Mouse (Mus musculus) ovary, postnatal 36 days (tissue): ENCODE measurements around the gene Atf6b.
A peak's percentile ranks its signal among the peaks of the same experiment; 100 is the strongest.

Experiments
- DNase-seq: peaks from one replicate; pipeline ENCODE4 v3.0.0; 2022; ENCODE audit warnings: low spot score, mixed read lengths

Atf6b gene

DNA sequence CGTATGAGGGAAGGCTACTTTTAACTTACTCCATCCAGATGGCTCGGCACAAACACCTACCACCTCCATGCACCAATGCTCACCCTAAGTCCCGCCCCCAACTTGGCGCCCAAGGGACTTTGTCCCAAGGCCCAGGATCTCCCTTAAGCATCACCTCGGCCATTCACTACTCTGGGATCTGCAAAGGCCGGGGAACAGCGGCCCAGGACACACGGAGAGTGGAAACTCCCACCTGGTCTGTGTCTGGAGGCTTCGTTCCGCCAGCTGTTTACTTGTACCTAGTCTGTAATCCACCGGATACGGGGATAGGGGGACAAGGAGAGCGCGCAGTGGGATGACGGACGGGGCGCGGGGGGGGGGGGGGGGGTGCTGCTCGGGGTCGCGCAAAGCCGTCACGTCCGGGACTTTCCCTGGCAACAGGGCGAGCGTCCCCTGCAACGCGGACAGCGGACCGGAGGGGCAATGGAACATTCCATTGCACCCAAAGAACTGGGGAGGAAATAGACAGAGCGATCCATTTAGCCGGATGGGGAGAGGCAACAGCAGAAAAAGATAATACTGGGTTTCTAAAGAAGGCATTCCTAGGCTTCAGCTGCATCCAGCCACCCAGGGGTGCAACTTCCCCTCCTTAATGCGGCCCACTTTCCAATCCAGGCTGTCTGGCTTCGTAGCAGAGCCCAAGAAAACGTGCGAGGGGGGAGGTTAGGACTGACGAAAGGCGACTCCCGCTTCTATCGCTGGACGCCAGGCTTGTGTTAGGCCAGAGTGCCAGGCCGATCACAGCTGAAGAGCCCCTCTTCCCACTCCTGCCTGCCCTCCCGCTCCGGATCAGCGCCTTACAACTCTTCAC, 19.6 kb upstream of the Atf6b start:
- peak; percentile 83 for DNase-seq

DNA sequence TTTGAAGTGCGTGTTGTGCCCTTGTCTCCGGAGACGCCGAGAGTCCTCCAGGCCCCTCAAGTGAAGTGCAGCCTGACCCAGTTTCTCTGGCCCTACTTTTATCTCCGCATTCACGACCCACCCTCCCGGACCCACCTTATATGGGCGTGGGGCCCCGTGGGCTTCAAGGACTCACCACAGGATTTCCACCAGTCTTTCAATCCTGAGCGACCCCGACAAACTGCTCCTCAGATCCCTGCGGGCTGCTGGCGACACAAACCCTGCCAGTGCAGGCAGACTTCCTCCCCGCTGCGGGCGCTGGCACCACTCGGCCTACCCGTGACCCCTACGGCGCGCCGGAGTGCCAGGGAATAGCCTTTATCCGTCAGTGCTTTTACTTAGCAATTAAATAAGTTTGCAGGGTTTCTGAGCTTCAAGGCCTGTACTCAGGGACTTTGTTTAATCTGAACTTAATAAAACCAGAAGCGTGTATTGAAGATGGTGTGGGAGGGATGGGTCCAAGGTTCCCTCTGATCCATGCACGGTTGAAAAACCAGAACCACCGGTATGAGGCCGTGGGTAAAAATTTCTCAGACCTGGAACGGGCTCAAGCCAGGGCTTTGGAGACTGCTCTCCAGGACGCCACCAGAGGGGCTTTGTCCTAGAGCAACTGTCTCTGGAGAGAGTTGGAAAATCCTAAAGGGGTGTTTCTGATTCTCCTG, 18.9 kb upstream of the Atf6b start, which contains the start of gene Ppt2:
Gene Ppt2, minus strand, starts transcription at position 568 of the 701 bp plus-strand sequence.
- DNase-seq, result peak; percentile 63

DNA sequence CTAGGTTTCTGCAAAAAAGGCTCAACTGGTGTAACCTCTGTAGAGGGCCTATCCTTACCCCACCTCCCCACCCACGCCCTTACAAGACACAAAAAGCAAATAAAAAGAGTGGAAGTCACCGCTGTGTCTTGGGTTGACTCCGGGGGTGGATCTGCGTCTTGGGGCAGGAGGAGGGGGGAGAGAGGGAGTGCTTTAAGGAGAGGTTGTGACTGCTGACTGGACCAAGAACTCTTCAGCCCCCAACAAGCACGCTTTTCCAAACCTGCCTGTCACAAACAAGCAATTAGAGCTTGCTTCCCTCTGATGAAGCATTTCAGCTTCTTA, 18.3 kb upstream of the Atf6b start:
- DNase-seq, result no peak

DNA sequence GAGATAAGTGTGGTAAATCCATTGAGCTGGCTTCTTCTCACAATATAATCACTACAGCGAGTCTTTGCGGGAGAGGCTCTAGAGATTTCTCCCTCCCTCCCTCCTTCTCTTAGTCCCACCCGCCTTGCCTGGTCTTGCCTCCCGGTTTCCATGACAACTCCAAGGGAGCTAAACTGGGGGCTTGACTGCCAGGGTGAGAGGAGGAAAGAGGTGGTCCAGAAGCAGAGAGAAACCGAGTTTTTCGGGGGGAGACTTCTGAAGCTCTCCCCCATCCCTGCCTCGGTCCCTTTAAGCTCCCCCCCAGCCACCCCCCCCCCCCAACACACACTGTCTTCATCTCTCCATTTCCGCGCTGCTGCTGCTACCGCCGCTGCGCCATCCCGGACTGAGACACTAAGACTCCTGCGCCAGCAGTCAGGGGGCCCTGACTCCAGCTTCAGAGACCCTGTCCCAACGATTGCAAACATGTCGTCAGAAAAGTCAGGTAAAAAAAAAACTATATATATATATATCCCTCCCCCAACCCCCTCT, 17.7 kb upstream of the Atf6b start, which contains the start of gene Prrt1:
Gene Prrt1, plus strand, starts transcription at position 313 of the 531 bp plus-strand sequence.
- no peak for DNase-seq

DNA sequence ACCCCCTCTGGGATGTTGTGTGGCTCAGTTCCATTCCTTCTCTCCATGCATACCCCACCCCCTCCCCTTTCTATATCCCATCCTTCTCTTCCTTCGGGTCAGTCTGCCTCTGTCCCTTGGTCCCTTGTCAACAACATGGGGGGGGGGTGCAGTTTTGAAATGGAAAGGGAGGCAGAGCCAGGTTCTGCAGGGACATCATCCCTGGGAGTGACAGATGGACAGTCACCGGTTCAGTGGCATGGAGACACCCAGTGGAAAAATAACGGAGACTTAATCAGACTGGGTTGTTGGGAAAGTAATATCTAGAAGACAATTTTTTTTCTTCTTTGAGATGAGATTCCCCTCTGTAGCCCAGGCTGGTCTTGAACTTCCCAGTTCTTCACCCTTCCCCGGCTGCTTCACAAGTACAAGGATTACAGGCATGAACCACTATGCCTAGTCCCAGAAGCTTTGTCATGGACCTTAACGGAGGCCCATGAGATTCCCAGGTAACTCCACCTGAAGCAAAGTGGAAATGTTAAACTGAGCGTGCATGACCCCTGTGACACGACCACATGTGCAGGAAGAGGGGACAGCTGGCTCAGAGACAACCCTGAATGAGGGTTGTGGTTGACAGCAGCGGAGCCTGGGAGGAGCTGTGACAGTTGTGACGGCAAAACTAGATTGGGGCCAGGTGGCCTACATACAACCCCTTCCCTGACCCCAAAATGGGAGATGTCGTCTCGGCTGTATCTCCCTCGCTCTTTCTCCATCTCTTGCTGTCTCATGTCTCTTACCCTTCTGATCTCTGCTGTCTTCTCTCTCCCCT, 16.9 kb upstream of the Atf6b start:
- no peak for DNase-seq

DNA sequence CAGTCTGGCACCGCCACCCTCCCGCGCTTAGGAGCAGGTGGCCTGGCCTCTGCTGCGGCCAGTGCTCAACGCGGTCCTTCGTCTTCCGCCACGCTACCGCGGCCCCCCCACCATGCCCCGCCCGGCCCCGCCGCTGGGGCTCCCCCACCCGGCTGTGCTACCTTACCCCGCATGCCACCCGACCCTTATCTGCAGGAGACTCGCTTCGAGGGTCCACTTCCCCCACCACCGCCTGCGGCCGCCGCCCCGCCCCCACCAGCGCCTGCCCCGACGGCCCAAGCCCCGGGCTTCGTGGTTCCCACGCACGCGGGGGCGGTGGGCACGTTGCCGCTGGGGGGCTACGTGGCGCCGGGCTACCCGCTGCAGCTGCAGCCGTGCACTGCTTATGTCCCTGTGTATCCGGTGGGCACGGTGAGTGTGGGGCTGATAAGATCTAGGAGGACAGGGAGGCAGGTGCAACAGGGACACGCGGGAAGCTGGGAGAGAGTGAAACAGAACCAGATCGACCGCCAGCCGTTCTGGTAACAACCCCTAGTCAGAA, 16.1 kb upstream of the Atf6b start:
- DNase-seq, result no peak

DNA sequence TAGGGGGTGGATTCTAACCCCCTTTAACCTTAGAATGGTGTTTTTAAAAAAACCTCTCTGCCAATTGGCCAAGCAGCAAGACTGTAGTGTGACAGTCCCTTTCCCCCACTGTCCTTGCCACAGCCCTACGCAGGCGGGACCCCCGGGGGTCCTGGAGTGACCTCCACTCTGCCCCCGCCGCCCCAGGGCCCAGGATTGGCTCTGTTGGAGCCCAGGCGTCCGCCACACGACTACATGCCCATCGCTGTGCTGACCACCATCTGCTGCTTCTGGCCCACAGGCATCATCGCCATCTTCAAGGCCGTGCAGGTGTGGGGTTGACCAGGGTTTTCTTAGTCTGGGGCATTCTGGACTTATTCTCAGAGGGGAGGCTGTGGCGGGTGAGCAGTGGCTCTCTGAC, 15.3 kb upstream of the Atf6b start:
- DNase-seq, result no peak

DNA sequence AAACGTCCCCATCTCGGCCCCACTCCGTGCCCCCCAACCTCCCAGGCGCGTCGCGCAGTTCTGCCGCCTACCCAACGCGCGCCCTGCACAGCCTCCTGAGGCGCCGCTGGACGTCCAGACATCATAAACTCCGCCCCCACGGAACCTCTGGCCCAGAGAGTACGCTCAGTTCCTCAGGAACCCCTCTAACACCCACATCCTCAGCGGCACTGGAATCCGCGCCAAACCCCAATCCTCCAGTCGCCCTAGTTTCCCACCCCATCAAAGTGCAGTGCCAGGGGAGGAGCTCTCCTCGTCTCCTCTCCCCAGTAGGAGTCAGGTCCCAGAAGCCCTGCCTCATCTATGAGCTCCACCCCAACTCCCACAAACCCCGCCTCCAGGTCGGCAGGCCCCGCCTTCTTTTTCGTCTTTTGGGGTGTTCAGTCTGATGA, 14.7 kb upstream of the Atf6b start:
- DNase-seq, result peak; percentile 73

DNA sequence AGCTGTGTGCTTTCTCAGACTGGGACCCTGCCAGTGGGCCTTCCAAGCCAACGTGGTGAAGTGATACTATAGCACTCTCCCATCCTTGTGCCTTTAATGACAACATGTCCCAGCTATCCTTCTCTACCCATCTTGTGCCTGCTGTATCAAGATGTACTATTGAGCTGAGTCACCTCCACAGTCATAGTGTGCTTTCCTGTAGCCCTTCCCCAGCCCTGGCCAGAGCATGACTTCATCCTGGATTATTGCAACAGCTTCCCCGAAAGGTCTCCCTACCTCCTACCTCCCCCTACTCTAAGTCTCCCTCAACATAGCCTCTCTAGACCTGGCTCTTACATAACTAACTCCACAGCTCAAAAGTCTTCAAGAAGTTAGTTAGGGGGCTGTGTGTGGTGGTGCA, 11.3 kb upstream of the Atf6b start:
- DNase-seq, result no peak

DNA sequence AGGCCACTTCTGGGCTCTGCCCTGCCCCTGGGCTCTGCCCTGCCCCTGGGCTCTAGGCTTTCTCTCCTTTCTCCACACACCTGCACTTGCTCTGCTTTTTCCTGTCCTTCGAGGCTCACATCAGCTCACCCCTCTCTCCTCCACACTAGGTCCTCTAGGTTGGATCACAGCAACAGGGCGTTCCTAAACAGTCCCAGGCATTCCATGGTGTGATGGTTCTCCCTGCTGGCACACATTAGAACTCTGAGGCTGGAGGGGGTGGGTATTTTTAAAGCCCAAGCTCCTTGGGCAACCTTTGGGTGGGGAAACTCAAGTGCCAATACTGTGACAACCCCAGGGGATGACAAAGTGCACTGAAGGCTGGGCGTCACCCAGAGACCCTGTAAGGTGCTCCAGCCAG, 9.5 kb upstream of the Atf6b start:
- no peak for DNase-seq

DNA sequence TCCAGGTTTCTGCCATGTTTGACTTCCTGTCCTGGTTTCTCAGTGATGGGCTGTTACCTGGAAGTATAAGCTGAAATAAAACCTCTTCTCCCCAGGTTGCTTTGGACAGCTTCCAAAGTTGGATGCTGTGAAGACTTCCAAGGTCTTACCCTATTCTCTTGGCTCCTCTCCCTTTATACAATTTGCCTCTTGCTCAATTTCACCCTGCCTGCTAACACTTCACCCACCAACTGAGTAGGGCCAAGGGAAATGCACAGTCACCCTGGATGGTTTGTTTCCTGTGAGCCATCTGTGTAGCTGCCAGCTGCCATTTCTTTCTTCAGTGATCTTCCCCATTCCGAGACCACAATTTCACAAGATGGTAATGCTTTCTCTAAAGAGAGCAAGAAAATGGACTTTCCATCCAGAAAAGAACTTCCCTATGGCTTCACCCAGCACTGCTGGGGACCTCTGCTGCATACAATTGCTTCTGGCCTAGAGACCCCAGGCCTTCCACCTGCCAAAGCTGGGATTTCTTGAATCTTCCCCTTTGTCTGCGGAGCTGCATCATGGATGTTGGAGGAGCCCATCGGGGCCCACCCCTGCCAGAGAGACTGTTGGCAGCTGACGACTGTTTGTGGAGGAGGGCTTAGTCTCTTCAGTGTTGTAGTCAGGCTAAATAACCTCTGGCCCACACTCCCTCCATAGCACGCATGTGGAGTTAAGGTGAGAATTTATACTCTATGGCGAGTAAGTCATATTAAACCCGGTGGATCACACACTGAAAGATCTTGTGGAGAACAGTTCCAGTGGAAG, 7.3 kb upstream of the Atf6b start:
- DNase-seq, result no peak

DNA sequence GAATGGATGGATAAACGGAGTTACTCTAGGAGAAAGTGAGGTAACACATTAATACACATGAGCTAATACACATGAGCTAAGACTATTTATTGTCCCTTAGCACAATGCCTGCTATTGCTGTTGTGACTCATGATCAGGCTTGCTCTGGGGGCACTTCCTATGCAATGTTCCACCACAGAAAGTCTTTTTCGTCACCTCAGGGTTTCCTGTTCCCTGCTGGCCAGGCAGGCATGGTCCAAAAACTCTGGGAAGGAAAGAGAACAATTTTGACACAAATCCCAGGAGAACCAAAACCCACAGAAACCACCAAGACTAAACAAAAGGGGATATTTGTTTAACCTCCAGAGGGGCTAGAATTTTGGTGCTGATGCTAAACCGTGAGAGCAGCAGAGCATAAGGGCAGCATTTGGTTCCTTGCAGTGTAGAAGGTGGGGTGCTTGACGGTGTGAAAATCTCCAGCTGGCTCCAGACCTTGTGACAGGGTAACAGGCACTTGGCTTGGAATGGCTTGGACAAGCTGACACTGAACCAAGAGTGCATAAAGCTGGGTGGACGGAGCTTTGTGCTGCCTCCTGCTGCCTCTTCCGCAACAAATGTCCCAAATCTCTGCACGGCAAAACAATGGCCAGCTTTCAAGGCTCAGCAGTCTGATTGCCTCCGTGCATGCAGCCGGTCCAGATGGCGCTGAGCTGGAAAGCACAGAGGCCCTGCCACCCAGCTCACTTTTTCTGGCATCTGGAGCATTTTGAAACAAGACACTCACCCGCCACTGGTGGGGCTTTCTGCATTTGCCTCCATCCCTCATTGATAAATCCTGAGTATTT, 6.0 kb upstream of the Atf6b start:
- peak; percentile 47 for DNase-seq

DNA sequence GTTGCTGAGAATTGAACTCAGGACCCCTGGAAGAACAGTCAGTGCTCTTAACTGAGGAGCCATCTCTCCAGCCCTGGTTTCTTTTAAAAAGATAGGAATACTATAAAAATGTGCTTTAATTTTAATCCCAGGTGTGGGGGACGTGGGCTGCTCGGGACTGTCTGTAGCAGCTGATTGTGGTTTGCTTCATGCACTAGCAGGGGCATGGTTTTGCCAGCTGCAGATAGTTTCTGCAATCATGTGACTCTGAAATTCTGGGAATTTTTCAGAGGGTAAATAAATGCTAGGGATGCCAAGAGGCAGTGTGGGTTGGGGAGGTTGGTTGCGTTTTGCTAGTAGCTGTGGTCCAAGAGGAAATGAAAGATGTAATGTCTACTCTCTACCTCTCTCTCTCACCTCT, 5.0 kb upstream of the Atf6b start:
- DNase-seq, result no peak

DNA sequence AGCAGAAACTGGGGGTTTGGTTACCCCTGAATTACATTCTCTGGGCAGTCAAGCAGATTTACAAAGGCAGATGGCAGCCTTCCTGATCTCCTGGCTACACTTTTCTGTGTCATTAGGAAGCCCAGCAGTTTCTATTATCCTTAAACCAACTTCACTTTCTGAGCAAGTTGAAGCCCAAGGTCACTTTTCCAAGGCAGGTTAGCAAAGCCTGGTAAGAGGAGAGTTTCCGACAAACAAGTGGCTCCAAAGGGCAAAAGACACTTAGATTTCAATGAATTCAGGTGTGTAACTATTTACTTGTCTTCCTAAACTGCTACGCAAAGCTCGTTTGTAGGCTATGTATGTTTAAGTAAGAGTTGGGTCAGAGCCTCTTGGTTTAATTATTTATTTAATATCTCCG, 3.6 kb upstream of the Atf6b start:
- DNase-seq, result no peak

DNA sequence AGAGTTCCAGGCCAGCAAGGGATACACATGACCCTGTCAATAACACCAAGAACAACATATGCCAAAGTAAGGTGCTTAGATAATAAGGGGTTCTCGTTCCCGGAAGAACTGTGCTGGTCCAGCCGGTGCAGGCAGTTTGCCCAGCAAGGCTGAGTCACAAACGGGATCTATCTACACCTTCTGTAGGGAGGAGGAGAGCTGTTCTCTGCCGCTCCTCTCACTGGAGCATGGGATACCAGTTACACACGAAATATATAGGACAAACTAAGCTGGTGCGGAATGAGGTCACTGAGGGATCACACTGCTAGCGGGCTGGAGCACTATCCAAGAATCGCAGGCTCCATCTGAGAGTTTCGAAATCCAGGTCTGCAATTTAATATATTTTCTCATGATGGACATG, 3.0 kb upstream of the Atf6b start:
- DNase-seq, result no peak

DNA sequence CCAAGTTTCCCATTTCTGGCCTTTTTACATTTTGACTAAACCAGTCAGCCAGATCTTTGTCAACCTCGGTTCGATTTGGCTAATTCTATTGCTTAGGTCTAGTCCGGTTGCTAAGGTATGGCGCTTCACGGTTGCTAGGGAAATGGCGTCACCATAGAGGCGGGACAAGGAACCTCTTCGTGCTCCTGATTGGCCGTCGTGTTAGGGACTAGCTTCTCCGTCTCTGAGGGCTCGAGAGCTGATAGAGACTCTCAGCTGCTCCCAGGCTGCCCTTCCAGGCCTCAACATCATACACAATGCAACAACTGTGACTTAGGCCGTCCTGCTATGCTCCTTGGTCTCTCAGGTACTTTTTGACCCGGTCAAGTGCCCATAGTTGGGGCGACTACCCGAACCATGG, 2.3 kb upstream of the Atf6b start, which contains the start of gene Fkbpl:
Gene Fkbpl, plus strand, starts transcription at position 157 of the 400 bp plus-strand sequence.
- DNase-seq, result peak; percentile 89

DNA sequence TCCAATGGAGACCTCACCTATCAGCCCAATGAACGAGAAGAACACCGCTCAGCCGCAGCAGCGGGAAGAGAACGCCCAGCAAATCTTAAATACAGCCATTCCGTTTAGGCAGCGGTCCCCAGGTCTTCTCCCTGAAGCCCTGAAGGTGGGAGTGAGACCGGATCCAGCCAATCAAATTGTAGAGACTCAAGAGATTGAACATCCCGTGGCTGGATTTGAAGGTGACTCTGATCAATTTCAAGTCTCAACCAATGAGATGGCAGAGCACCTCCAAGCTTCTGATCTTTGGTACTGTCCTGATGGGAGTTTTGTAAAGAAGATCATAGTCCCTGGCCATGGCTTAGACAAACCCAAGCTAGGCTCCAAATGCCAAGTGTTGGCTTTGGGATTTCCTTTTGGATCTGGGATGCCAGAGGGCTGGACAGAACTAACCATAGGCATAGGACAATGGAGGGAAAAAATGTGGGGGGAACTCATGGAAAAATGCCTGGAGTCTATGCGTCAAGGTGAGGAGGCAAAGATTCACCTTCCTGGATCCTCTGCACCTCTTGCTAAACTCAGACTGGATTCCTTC, 1.6 kb upstream of the Atf6b start:
- no peak for DNase-seq

DNA sequence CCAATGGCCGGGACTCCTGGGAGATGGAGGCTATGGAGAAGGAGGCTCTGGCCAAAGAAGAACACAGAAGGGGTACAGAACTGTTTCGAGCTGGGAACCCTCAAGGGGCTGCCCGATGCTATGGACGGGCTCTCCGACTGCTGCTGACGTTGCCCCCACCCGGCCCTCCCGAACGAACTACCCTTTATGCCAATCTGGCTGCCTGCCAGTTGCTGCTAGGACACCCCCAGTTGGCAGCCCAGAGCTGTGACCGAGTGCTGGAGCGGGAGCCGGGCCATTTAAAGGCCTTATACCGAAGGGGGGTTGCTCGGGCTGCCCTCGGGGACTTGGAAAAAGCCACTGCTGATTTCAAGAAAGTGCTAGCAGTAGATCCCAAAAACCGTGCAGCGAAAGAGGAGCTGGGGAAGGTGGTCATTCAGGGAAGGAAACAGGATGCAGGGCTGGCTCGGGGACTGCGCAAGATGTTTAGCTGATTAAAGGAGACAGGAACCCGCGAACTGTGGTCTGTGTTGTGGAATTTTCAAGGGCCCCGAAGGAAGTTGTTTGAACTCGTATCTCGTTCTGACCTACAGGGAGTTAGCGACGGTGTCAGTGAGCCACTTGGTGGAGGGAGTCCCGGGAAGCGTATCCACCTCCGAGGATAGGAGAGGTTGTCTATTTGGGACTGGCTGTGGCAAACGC, 975 bp upstream of the Atf6b start:
- DNase-seq, result no peak

DNA sequence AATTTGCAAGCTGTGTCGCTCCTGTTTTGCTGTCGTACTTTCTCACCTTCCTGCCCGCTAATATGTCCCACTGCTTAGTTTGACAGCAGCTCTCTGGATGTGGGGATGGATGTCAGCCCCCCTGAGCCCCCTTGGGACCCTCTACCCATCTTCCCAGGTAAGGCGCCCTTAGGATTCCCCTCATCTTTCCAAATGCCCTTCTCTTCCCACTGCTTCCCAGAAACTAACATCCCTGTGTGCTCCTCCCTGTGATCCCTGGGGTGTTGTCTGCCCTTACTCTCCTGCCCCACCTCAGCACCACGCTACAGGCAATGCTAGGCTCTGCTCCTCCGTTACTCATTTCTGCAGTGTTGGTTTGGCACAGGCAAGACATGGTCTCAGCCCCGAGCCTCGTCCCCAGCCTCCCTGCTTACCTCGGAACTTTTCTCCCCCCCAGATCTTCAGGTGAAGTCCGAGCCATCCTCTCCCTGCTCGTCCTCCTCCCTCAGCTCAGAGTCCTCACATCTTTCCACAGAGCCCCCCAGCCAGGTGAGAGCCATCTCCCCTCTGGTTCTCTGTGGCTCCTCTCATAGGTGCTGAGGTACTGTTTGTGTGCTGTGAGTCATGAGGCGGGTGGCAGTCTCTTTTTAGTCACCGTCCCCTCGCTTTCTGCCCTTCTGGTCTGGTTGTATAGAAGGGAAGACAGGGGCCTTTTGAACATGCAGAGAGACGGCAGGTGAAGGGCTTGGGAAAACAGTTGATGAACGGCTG, 1.4 kb downstream of the Atf6b start:
- DNase-seq, result no peak
